Mouse (Mus musculus): ENCODE measurements around the gene Nrtn. TPM values are rescaled to one million over a fixed set of nuclear protein-coding genes. Genes with fewer than 3 reads are reported as not detected.
A peak's percentile ranks its signal among the peaks of the same experiment; 100 is the strongest.

The Nrtn gene
- polyA plus RNA-seq, 1 experiment = not detected

GRCm38 (mm10) chr17:56729151-56729550 is 28.2 kb downstream of the Nrtn start:
- H3K27ac ChIP-seq (ENCODE audit: insufficient read depth, low read length) = no peak overlapping the region
- H3K4me3 ChIP-seq (ENCODE audit: insufficient read depth, low read length) = no peak overlapping the region
- TF ChIP-seq POLR2A (IDR thresholded peaks at IDR 0.05; ENCODE audit: low read depth, low read length) = no peak
- no peak for TF ChIP-seq CTCF (IDR thresholded peaks at IDR 0.05; ENCODE audit: borderline replicate concordance, insufficient read depth, low read length)
- no peaks in the 10 kb centered on the region for H3K4me1 ChIP-seq (ENCODE audit: control insufficient read depth, insufficient read depth, low read length)

DNA sequence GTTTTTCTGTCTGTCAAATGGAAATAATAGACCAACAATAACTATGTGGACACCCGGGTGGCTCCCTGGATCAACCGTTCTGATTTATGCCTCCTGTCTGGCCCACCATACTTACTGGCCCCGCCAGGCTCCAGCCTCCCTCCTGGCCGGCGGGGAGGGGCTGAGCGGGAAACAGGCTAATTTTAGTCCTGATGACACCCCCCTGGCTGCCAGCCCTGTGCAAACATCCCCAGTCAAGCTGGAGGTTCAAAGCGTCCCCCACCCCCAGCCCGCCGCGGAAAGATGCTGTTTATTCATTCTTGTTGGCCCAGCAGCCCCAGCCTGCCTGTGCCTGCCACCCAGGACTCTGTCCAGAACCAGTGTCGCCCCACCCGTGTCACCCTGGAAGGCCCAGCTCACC is 29.2 kb downstream of the Nrtn start:
- H3K27ac ChIP-seq (ENCODE audit: insufficient read depth, low read length) = no peak overlapping the region
- no peak overlapping the region for H3K4me3 ChIP-seq (ENCODE audit: insufficient read depth, low read length)
- TF ChIP-seq CTCF (IDR thresholded peaks at IDR 0.05; ENCODE audit: borderline replicate concordance, insufficient read depth, low read length) (no peak), POLR2A (IDR thresholded peaks at IDR 0.05; ENCODE audit: low read depth, low read length) (no peak)
- H3K4me1 ChIP-seq (ENCODE audit: control insufficient read depth, insufficient read depth, low read length) = no peaks in the 10 kb centered on the region

- Histone ChIP-seq H3K4me3 (ENCODE audit: insufficient read depth, low read length) (no peak overlapping the region), H3K4me1 (ENCODE audit: control insufficient read depth, insufficient read depth, low read length) (no peaks in the 10 kb centered on the region), H3K27ac (ENCODE audit: insufficient read depth, low read length) (no peak overlapping the region)
- TF ChIP-seq CTCF (IDR thresholded peaks at IDR 0.05; ENCODE audit: borderline replicate concordance, insufficient read depth, low read length) (no peak), POLR2A (IDR thresholded peaks at IDR 0.05; ENCODE audit: low read depth, low read length) (no peak)
These were observed 29.7 kb downstream of the Nrtn start for GRCm38 (mm10) chr17:56727659-56728058.

- Histone ChIP-seq H3K4me1 (ENCODE audit: control insufficient read depth, insufficient read depth, low read length) (no peaks in the 10 kb centered on the region), H3K27ac (ENCODE audit: insufficient read depth, low read length) (no peak overlapping the region), H3K4me3 (ENCODE audit: insufficient read depth, low read length) (no peak overlapping the region)
- TF ChIP-seq CTCF (IDR thresholded peaks at IDR 0.05; ENCODE audit: borderline replicate concordance, insufficient read depth, low read length) = no peak
- TF ChIP-seq POLR2A (IDR thresholded peaks at IDR 0.05; ENCODE audit: low read depth, low read length) = no peak
These were observed 30.2 kb downstream of the Nrtn start for GRCm38 (mm10) chr17:56727029-56727649.

- H3K4me3 ChIP-seq (ENCODE audit: insufficient read depth, low read length) = no peak overlapping the region
- no peak overlapping the region for H3K27ac ChIP-seq (ENCODE audit: insufficient read depth, low read length)
- no peak for TF ChIP-seq POLR2A (IDR thresholded peaks at IDR 0.05; ENCODE audit: low read depth, low read length)
- no peak for TF ChIP-seq CTCF (IDR thresholded peaks at IDR 0.05; ENCODE audit: borderline replicate concordance, insufficient read depth, low read length)
- no peaks in the 10 kb centered on the region for H3K4me1 ChIP-seq (ENCODE audit: control insufficient read depth, insufficient read depth, low read length)
These were observed 33.7 kb downstream of the Nrtn start for GRCm38 (mm10) chr17:56723419-56724161.

DNA sequence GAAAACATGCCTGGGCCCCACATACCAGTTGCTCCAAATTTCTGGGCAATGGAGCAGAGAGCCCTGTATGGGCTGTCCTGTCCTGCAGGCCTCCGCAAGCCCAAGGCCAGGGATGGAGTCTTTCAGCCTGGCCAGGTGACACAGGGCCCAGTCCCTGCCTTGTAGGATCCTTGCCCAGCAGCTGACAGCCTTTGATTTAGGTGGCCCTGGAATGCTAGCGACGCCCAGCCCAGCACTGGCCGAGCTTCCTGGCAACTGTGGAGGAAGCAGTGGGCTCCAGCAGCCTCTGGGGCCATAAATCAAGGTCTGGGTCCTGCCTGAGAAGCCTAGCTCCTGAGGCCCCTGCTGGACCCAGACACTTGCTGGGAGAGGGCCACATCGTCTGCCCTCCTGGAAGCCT is 34.9 kb downstream of the Nrtn start:
- no peak overlapping the region for H3K27ac ChIP-seq (ENCODE audit: insufficient read depth, low read length)
- no peaks in the 10 kb centered on the region for H3K4me1 ChIP-seq (ENCODE audit: control insufficient read depth, insufficient read depth, low read length)
- H3K4me3 ChIP-seq (ENCODE audit: insufficient read depth, low read length) = no peak overlapping the region
- TF ChIP-seq POLR2A (IDR thresholded peaks at IDR 0.05; ENCODE audit: low read depth, low read length) (no peak), CTCF (IDR thresholded peaks at IDR 0.05; ENCODE audit: borderline replicate concordance, insufficient read depth, low read length) (no peak)

DNA sequence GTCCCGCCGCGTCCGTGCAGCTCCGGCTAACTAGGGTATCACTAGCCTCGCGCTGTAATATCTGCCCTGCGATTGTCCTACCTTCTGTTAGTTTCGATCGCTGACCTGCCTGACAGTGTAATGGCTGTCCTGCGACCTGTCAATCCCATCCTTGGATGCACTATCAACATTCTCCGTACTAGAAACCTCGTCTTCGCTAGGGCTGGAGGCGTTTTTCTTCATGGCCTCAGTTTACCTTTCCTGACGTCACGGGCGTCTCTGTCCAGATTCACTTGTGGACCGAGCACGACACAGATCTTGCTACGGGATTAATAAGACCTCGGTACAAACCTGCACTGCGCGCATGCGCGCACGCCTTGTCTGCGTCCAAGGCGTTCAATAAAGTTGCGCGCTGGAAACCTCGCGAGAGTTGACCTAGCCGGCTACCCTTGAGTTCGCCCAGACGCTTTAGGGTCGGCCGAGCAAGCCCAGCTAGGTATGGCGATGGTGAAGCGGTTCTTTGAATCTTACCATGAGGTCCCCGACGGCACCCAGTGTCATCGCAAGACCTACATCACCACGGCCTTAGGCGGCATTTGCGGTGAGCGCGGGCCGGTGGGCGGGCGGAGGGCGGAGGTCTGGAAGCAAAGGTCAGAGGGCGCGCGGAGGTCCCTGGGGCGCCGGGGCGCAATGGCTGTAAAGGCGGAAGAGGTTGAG is 39.8 kb downstream of the Nrtn start, which contains the start of the genes Ndufa11 and Vmac:
Gene Ndufa11 (plus strand): TSS at position 405 of the 696 bp plus-strand sequence.
Gene Vmac (minus strand): TSS at position 660 of the 696 bp plus-strand sequence.
- Histone ChIP-seq H3K4me3 (ENCODE audit: insufficient read depth, low read length) (peak within 1 kb of the TSS; percentile 62), H3K4me1 (ENCODE audit: control insufficient read depth, insufficient read depth, low read length) (no peaks in the 10 kb centered on the region; the same call in 1 of the 2 replicates)

GRCm38 (mm10) chr17:56716655-56717362 is 40.5 kb downstream of the Nrtn start:
- peak overlapping the region; percentile 62 for H3K4me3 ChIP-seq (ENCODE audit: insufficient read depth, low read length)
- peak overlapping the region; percentile 7; the same call in 1 of the 2 replicates for H3K27ac ChIP-seq (ENCODE audit: insufficient read depth, low read length)
- TF ChIP-seq CTCF (IDR thresholded peaks at IDR 0.05; ENCODE audit: borderline replicate concordance, insufficient read depth, low read length) (no peak), POLR2A (IDR thresholded peaks at IDR 0.05; ENCODE audit: low read depth, low read length) (peak; percentile 79)
- no peaks in the 10 kb centered on the region; the same call in 1 of the 2 replicates for H3K4me1 ChIP-seq (ENCODE audit: control insufficient read depth, insufficient read depth, low read length)

More for the DNA sequence above, 39.8 kb downstream of the Nrtn start, which contains the start of the genes Ndufa11 and Vmac:
- peak within 1 kb of the TSS; percentile 48; the same call in 1 of the 2 replicates for H3K27ac ChIP-seq (ENCODE audit: insufficient read depth, low read length)
- TF ChIP-seq POLR2A (IDR thresholded peaks at IDR 0.05; ENCODE audit: low read depth, low read length) (peak; percentile 96), CTCF (IDR thresholded peaks at IDR 0.05; ENCODE audit: borderline replicate concordance, insufficient read depth, low read length) (no peak)
